Comparison of ENCODE assay signal across 25 mouse cellular contexts in the genomic region with DNA sequence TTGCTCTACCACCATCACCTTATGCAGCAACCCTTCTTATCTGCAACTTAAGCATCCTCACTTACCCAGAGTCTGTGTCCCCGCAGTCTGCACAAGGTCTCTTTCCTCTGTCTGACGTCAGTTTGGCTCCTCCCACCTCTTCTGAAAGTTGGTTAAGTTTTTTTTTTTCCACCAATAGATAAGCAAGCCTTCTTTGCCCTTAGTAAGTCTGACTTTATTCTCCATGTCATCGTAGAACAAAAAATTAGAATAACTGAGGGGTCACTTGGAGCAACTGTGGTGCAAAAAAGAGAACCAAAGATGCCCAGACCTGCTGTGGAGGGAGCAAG.
"Had no signal": no experiment of that assay in that cellular context is flagged by ENCODE, and none has a peak within 500 bp of the region (broad histone marks: within the 10 kb centered on the region; RNA-seq: fewer than 3 reads in every experiment).

No protein-coding gene starts in this region.

- H3K27me3 ChIP-seq: heart, embryonic 12.5 days; hindbrain, embryonic 12.5 days; intestine, embryonic 15.5 days; kidney, embryonic 15.5 days; limb, embryonic 13.5 days; limb, embryonic 15.5 days had no signal

- H3K9me3 ChIP-seq: heart, embryonic 10.5 days; heart, embryonic 12.5 days; hindbrain, embryonic 10.5 days; hindbrain, embryonic 12.5 days; intestine, embryonic 15.5 days; kidney, embryonic 15.5 days; limb, embryonic 13.5 days; limb, embryonic 15.5 days had no signal

- H3K4me1 ChIP-seq: heart, embryonic 10.5 days; hindbrain, embryonic 12.5 days; intestine, embryonic 15.5 days; kidney, embryonic 15.5 days; limb, embryonic 13.5 days; limb, embryonic 15.5 days had no signal

- H3K4me2 ChIP-seq: heart, embryonic 12.5 days; hindbrain, embryonic 12.5 days; hindbrain, embryonic 14.5 days; intestine, embryonic 15.5 days; kidney, embryonic 15.5 days; limb, embryonic 13.5 days; limb, embryonic 15.5 days had no signal

- DNase-seq: gastrocnemius, adult 2 months; gastrocnemius, postnatal 10 days; gastrocnemius, postnatal 25 days; heart, adult 18-20 months; heart, postnatal 10 days; heart, postnatal 4 days; kidney, adult 18-20 months; kidney, adult 9 months; kidney, postnatal 14 days; kidney, postnatal 36 days; layer of hippocampus, adult 9-11 months; layer of hippocampus, postnatal 36 days; left cerebral cortex, postnatal 4 days had no signal

- H3K4me3 ChIP-seq: gastrocnemius, adult 2 months; heart, embryonic 10.5 days; heart, embryonic 12.5 days; hindbrain, embryonic 10.5 days; hindbrain, embryonic 12.5 days; intestine, embryonic 15.5 days; kidney, embryonic 15.5 days; limb, embryonic 13.5 days; limb, embryonic 15.5 days had no signal

- H3K27ac ChIP-seq: gastrocnemius, adult 2 months; heart, embryonic 10.5 days; hindbrain, embryonic 10.5 days; hindbrain, embryonic 12.5 days; hindbrain, embryonic 14.5 days; intestine, embryonic 15.5 days; kidney, embryonic 15.5 days; kidney, postnatal 0 days; limb, embryonic 13.5 days; limb, embryonic 15.5 days had no signal

- H3K36me3 ChIP-seq: heart, embryonic 10.5 days; heart, embryonic 12.5 days; hindbrain, embryonic 10.5 days; hindbrain, embryonic 12.5 days; intestine, embryonic 15.5 days; kidney, embryonic 15.5 days; limb, embryonic 13.5 days; limb, embryonic 15.5 days had no signal

- H3K9ac ChIP-seq: heart, embryonic 12.5 days; hindbrain, embryonic 12.5 days; hindbrain, embryonic 14.5 days; intestine, embryonic 15.5 days; kidney, embryonic 15.5 days; limb, embryonic 13.5 days; limb, embryonic 15.5 days had no signal

- ATAC-seq: hindbrain, embryonic 16.5 days; inflammation-experienced regulatory T-cells, adult 6 months had no signal
